Mouse (Mus musculus) heart, embryonic 15.5 days (tissue): ENCODE results near the gene Ccr7. TPM values are rescaled to one million over a fixed set of nuclear protein-coding genes. Genes with fewer than 3 reads are reported as not detected.

ENCODE experiments used
- ATAC-seq: fragments of 200-750 bp; cut with Nextera tagmentation; replicated peaks from 2 replicates; pipeline ENCODE4 v1.8.0; 2017; ENCODE audit warnings: low read depth, moderate TSS enrichment; ENCODE audit not compliant: insufficient number of reproducible peaks, insufficient read depth, low FRiP score
- H3K27ac ChIP-seq: fragments of 300-500 bp; sonication (generic); 2 replicates; pipeline ENCODE4 v1.5.1; 2015; ENCODE audit warnings: mild to moderate bottlenecking, inconsistent platforms
- H3K27me3 ChIP-seq: fragments of 300-500 bp; sonication (generic); 2 replicates; pipeline ENCODE4 v1.6.1; 2015; ENCODE audit warnings: inconsistent platforms
- H3K36me3 ChIP-seq: fragments of 300-500 bp; sonication (generic); 2 replicates; pipeline ENCODE4 v1.6.1; 2015; ENCODE audit warnings: mild to moderate bottlenecking, inconsistent platforms
- H3K4me1 ChIP-seq: fragments of 300-500 bp; sonication (generic); replicated peaks from 2 replicates; pipeline ENCODE4 v1.6.1; 2015; ENCODE audit warnings: inconsistent platforms
- H3K4me2 ChIP-seq: fragments of 300-500 bp; sonication (generic); 2 replicates; pipeline ENCODE4 v1.6.1; 2015; ENCODE audit warnings: inconsistent platforms, mild to moderate bottlenecking, moderate library complexity
- H3K4me3 ChIP-seq: fragments of 300-500 bp; sonication (generic); 2 replicates; pipeline ENCODE4 v1.5.1; 2015; ENCODE audit warnings: mild to moderate bottlenecking, inconsistent platforms
- H3K9ac ChIP-seq: fragments of 300-500 bp; sonication (generic); 2 replicates; pipeline ENCODE4 v1.6.1; 2015; ENCODE audit warnings: mild to moderate bottlenecking, inconsistent platforms
- H3K9me3 ChIP-seq: fragments of 300-500 bp; sonication (generic); replicated peaks from 2 replicates; pipeline ENCODE4 v1.6.1; 2016; ENCODE audit warnings: inconsistent platforms
- whole genome bisulfite sequencing: fragments of 180-500 bp; shearing (Covaris S2); methylation state at CpG from one replicate; pipeline ENCODE4 v1.1.7; 2015; ENCODE audit warnings: mixed read lengths; 5-methylcytosine and 5-hydroxymethylcytosine counted together
- polyA plus RNA-seq: library from polyadenylated mRNA; unstranded; fragments of >200 nt; fragmentation: Nextera tagmentation; extraction: Ambion mirVana; gene quantifications from 2 replicates; pipeline ENCODE4 v1.2.1, GENCODE M21; 2015

Ccr7 gene
- polyA plus RNA-seq, 1 experiment from 2014 or later: 0.34 TPM

DNA sequence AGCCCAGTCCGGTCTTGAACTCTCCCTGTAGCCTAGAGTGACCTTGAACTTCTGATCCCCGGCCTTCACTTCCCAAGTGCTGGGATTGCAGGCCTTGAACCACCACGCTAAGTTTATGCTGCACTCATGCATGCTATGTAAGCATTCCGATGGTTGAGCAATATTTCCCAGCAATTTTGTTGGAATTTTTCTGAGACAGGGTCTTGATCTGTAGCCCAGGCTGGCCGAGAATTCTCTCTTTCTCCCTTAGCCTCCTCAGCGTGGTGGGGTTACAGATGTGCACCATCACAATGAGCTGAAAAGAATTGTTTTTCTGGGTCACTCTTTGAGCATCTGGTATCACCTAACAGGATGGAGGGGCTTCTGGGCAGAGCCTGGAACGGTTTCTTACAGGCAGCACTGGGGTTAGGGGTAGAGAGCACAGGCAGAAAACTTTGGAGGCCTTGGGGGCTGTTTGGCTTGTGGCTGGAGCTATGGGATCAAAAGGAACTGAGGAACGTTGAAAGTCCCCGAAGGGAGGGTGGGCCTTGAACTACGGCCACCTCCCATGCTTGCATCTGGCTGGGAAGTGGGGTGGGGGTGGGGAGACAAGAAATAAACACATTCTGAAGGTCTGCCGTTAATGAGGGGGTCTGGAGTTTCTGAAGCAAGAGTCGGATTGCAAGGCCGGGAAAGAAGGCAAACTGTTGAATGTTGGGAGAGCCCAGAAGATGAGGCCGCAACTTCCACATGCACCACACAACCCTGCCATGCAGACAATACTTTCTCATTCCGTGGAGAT lies 20.4 kb downstream of the Ccr7 start:
- no peak overlapping the region for H3K4me2 ChIP-seq
- peak overlapping the region; percentile 64 for H3K27ac ChIP-seq
- H3K9ac ChIP-seq: no peak overlapping the region
- no peaks in the 10 kb centered on the region for H3K9me3 ChIP-seq
- WGBS: 47% methylated on average over 15 of the region's 15 CpGs
- no peak for ATAC-seq
- H3K4me1 ChIP-seq: peaks cover 44% of the 10 kb centered on the region
- no peak overlapping the region for H3K4me3 ChIP-seq
- H3K36me3 ChIP-seq: no peaks in the 10 kb centered on the region
- H3K27me3 ChIP-seq: no peaks in the 10 kb centered on the region

DNA sequence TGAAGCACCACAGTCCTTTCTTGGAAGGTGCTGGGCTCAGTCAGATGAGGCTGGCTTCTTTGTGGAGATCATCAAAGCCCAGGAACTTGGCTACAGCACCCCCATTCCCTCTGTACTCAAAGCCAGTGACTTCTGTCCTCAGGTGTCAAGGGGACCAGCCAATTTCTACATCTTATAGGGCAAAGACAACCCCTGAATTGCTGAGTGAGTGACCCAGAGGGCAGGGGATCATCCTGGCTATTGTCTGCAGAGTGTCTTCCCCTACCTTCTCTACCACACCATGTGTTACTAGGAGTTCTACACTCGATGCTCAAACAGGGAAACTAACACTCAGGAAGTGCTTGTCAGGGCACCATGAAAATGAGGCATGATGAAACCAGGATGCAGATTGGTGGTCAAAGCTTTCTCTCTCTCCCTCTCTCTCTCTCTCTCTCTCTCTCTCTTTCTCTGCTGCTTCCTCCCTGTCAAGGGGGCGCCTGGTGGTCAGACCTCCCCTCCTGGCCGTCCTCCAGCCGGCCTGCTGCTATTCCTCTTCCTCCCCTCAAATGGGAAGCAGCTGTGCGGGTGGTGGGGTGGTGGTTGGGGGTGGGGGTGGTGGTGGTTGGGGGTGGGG lies 21.5 kb downstream of the Ccr7 start:
- H3K9ac ChIP-seq: no peak overlapping the region
- H3K4me2 ChIP-seq: no peak overlapping the region
- no peak overlapping the region for H3K4me3 ChIP-seq
- 36% methylated on average over 5 of the region's 5 CpGs for WGBS
- H3K27ac ChIP-seq: peak overlapping the region; percentile 64
- no peak for ATAC-seq
- H3K4me1 ChIP-seq: peaks cover 45% of the 10 kb centered on the region
- H3K9me3 ChIP-seq: no peaks in the 10 kb centered on the region
- no peaks in the 10 kb centered on the region for H3K36me3 ChIP-seq
- no peaks in the 10 kb centered on the region for H3K27me3 ChIP-seq

DNA sequence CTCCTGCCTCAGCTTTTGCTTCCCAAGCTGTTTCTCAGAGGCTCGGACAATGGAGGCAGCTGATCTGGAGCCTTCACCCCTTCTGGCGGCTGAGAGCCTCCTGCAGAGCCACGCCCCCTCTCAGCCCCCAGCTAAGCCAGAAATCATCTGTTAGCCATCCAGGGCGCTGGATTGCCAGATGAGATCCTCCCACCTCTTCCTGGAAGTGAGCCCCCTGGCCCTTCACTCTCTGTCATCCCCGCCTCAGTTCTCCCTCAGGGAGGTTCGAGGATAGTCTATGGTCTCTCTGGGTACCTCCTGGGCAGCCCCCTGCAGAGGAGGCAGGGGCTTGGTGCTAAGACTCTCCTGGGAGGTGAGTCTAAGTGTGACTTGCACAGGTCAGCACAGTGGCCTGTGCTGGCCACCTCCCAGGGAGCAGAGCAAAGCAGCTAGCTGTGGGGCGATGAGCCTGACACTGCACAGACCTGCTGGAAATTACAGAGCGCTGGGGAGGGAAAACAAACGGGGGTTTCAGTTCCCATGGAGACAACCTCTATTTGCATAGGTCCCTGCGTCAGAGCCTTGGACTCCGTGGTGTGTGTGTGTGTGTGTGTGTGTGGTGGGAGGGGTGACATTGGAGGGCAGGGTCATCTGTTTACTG lies 22.7 kb downstream of the Ccr7 start:
- Histone ChIP-seq H3K27me3 (no peaks in the 10 kb centered on the region), H3K9me3 (no peaks in the 10 kb centered on the region), H3K4me2 (peak overlapping the region; percentile 58), H3K27ac (peak overlapping the region; percentile 69), H3K9ac (peak overlapping the region; percentile 12), H3K4me1 (peaks cover 57% of the 10 kb centered on the region), H3K4me3 (peak overlapping the region; percentile 28), H3K36me3 (no peaks in the 10 kb centered on the region)
- 5% methylated on average over 11 of the region's 11 CpGs for WGBS
- ATAC-seq: peak; percentile 71

DNA sequence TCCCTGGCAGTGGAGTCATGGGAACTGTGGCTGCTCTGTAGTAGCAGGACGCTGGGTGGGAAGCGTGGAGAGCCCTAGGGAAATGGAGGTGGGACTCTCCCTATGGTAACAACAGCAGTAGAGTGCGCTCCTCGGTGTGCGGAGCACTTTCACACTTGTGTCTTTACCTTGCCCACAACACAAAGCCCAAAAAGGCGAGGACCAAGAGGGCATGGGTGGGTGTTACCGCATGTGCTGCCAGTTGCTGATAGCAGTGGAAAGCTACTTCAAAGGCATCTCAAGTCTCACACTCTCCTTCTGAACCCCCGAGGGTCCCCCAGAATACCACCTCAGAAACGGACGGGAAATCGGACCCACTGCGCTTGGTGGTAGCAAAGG lies 23.4 kb downstream of the Ccr7 start:
- Histone ChIP-seq H3K27ac (peak overlapping the region; percentile 69; the same call in 1 of the 2 replicates), H3K4me3 (peak overlapping the region; percentile 28), H3K27me3 (no peaks in the 10 kb centered on the region), H3K9me3 (no peaks in the 10 kb centered on the region), H3K4me1 (peaks cover 60% of the 10 kb centered on the region), H3K36me3 (no peaks in the 10 kb centered on the region), H3K9ac (no peak overlapping the region), H3K4me2 (peak overlapping the region; percentile 58)
- no peak for ATAC-seq
- 22% methylated on average over 12 of the region's 12 CpGs for WGBS

DNA sequence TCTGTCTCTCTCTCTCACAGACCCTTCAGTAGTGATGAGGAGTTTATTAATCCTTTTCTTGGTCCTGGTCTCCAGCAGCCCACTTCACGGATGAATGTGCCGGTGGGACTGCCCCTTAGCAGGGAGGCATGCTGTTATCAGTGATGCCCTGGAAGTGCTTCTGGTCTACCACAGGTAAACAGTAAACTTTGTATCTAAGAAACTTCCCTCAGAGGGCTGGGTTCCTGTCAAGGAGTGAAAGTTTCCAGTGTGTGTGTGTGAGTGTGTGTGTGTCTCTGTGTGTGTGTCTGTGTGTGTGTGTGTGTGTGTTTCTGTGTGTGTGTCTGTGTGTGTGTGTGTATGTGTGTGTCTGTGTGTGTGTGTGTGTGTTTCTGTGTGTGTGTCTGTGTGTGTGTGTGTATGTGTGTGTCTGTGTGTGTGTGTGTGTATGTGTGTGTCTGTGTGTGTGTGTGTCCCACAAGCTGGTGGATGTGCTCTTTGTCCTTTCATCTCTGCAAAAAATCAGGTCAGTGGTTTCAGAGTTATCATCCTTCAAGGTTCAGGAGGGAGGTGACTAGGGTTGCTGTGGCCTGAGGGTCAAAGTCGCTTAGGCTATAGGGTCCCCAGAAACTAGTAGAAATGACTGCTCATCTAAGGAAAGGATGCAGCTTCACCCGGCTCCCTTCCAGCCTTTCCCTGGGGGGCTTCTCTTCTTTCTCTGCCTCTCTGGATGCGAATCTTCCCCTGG lies 24.0 kb downstream of the Ccr7 start:
- Histone ChIP-seq H3K27me3 (no peaks in the 10 kb centered on the region), H3K9ac (no peak overlapping the region), H3K27ac (no peak overlapping the region), H3K4me1 (peaks cover 63% of the 10 kb centered on the region), H3K9me3 (no peaks in the 10 kb centered on the region), H3K36me3 (no peaks in the 10 kb centered on the region), H3K4me2 (0 out of 2 replicates have a peak overlapping the region, but pooled peaks have one; percentile 58), H3K4me3 (no peak overlapping the region)
- 59% methylated on average over 5 of the region's 5 CpGs for WGBS
- ATAC-seq: no peak

DNA sequence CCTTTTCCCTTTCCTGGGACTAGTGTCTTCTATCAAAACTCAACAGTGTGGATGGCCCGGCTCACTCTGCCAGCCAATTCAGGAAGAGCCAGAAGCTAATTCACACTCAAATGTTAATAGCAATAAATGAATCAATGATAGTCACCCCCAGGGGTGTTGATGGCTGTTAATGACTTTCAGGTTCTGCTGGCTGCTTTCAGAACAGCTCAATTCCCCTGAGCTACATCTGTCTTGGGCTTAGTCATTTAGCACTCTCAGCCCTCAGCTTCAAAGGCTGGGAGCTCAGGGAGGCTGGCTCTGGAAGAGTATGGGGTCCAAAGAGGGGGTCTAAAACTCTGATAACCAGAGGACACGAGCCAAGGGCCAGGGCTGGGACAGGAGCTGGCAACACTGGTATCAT lies 25.6 kb downstream of the Ccr7 start:
- 41% methylated on average over 2 of the region's 2 CpGs for WGBS
- H3K36me3 ChIP-seq: no peaks in the 10 kb centered on the region
- no peak for ATAC-seq
- H3K27ac ChIP-seq: no peak overlapping the region
- no peak overlapping the region for H3K4me2 ChIP-seq
- no peaks in the 10 kb centered on the region for H3K9me3 ChIP-seq
- no peak overlapping the region for H3K4me3 ChIP-seq
- no peaks in the 10 kb centered on the region for H3K27me3 ChIP-seq
- H3K4me1 ChIP-seq: peaks cover 62% of the 10 kb centered on the region
- no peak overlapping the region for H3K9ac ChIP-seq

DNA sequence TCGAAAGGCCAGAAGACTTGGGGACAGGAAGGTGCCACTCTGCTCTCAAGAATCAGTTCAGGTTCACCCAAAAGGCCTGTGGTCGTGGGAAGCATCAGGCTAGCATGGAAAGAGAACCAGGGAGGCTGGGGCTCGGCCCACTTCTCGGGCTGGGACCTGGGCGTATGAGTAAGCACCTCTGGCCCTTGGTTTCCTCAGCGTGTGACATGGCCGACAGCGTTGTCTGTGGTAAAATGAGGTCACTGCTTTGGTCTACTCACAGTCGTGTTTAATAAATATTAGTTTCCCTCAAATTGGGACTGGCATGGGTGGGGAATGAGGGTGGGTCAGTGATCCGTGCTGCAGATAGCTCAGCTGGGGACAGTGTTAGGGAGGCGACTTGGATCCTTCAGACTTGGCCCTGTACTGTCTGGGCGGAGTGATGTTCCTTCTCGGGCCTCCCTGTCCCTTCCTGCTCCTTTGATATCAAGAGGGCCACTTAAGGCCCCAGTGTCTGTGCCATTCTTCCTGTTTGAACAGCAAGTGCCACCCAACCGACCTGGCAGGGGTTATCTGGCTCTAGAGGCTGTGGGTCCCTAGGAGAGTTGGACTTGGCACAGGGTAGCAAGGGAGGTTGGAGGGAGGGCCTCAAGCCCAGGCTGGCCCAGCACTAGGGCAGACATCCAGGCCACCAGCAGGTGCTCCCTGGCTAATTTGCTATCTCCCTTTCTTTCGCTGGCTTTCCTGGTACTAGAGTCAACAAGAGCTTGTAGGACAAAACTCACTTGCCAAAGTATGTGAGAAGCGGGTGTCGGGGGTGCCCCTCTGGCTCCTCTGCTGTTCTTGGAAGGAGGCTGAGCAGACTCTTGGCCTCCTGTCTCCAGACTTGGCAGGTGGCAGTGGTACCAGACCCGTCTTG lies 26.8 kb downstream of the Ccr7 start:
- Histone ChIP-seq H3K9me3 (no peaks in the 10 kb centered on the region), H3K36me3 (no peaks in the 10 kb centered on the region), H3K27ac (peak overlapping the region; percentile 82; the same call in 1 of the 2 replicates), H3K4me2 (no peak overlapping the region), H3K4me3 (no peak overlapping the region), H3K4me1 (peaks cover 51% of the 10 kb centered on the region), H3K27me3 (no peaks in the 10 kb centered on the region), H3K9ac (no peak overlapping the region)
- no peak for ATAC-seq
- WGBS: 72% methylated on average over 18 of the region's 18 CpGs

DNA sequence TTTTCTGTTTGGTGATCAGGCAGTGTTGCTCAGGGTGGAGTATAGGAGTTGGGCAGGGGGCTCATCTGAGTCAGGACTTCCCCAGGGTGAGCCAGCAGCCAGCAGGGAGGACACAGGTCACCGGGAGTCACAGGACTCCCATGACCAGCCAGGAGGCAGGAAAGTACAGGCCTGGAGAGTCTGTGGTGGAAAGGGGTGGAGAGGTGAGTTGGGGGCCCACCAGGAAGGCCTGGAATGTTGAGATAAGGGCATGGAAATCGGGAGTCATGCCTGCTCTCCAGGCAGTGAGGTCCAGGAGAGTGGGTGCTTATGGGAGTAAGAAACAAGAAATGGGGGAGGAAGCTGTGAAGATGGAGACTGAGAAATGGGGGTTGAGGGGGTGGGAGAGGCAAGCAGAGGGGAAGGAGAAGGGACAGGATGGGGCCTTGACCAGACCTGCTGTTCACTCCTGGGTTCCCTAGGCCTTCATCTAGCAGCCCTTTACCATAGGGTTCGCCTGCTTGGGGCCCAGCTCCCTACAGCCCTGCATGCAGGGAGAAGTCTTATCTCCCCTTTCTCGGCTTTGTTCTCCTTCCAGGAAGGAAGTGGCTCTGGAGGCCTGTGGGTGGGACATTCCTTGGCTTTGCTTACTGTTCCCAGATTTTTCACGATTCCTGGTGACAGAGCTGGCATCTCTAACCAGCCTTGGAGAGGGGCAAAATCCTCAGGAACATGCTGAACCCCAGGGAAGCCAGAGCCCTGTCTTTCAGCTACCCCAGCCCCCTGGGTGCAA lies 28.2 kb downstream of the Ccr7 start:
- ATAC-seq: peak; percentile 79
- no peaks in the 10 kb centered on the region for H3K9me3 ChIP-seq
- H3K4me1 ChIP-seq: peaks cover 41% of the 10 kb centered on the region
- H3K4me2 ChIP-seq: 0 out of 2 replicates have a peak overlapping the region, but pooled peaks have one; percentile 7
- 7% methylated on average over 5 of the region's 5 CpGs for WGBS
- H3K9ac ChIP-seq: no peak overlapping the region
- H3K4me3 ChIP-seq: no peak overlapping the region
- H3K36me3 ChIP-seq: no peaks in the 10 kb centered on the region
- H3K27ac ChIP-seq: peak overlapping the region; percentile 82
- no peaks in the 10 kb centered on the region for H3K27me3 ChIP-seq

DNA sequence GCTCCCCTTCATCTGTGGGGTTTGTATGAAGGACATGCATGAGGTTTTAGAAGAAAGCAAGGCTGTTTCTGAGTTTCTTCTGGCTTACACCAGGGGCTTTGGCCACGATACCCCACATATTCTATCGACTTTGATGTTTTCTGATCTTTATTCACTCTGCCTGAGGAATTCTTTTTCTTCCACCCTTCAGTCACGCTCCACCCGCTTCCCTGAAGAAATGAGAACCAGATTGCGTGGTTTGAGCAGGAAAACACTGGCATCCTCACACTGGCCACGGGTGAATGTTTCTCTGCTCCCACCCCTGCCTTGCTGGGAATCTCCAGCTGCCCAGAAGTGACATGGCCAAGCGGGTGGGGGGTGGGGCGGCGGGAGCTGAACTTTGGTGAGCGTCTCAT lies 30.2 kb downstream of the Ccr7 start:
- Histone ChIP-seq H3K4me3 (no peak overlapping the region), H3K36me3 (no peaks in the 10 kb centered on the region), H3K9ac (no peak overlapping the region), H3K4me2 (no peak overlapping the region), H3K27ac (peak overlapping the region; percentile 14; the same call in 1 of the 2 replicates), H3K4me1 (peaks cover 44% of the 10 kb centered on the region), H3K27me3 (no peaks in the 10 kb centered on the region), H3K9me3 (no peaks in the 10 kb centered on the region)
- 53% methylated on average over 10 of the region's 10 CpGs for WGBS
- ATAC-seq: no peak
